Mouse (Mus musculus): ENCODE data around the gene Isx. TPM values are rescaled to one million over a fixed set of nuclear protein-coding genes. Genes with fewer than 3 reads are reported as not detected.

Isx gene
- polyA plus RNA-seq, 1 experiment, result not detected

GRCm38 (mm10) chr8:74901765-74902164 is 28.8 kb downstream of the Isx start:
- no peak for DNase-seq (ENCODE audit: low read depth)
- TF ChIP-seq CTCF (IDR thresholded peaks at IDR 0.05; ENCODE audit: borderline replicate concordance, extremely low read depth, insufficient read depth, insufficient read length), result no peak
- no peak for TF ChIP-seq POLR2A (IDR thresholded peaks at IDR 0.05; ENCODE audit: borderline replicate concordance, extremely low read depth, insufficient read depth, insufficient read length, poor library complexity, severe bottlenecking)

DNA sequence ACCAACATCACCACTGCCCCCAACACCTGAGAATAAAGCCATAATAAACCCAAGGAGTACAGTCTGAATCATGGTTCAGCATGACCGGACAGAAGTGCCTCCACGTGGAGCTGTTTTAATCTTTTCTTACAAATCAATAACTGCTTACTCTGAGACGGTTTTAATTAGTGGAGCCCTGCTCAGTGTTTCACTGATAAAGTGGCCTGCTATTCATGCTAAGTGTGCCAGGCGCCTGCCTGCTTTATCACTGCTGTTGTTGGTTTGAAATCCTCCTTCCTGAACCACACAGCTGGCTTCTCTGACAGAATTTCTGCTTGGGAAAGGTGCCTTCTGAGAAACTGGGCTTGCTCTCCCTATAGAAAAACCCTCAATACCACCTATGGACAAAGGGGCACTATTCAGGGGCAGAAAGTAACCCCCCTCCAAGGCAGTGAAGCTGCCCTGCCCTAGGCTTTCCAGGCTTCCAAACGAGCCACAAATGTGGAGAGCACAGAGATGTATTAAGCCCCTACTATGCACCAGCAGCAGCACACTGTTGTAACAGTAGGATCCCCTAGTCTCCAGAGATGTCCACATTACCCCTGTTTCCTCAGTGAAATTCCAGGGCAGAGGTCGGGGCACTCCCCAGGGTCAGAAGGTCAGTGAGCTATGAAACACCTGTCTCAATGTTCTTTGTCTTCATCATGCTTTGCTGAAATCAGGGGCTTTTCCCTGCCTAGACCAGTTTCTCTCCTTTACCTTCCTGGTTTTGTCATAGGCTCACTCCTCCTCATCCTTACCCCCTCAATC is 30.3 kb downstream of the Isx start:
- TF ChIP-seq CTCF (IDR thresholded peaks at IDR 0.05; ENCODE audit: borderline replicate concordance, extremely low read depth, insufficient read depth, insufficient read length) (no peak), POLR2A (IDR thresholded peaks at IDR 0.05; ENCODE audit: borderline replicate concordance, extremely low read depth, insufficient read depth, insufficient read length, poor library complexity, severe bottlenecking) (no peak)
- DNase-seq (ENCODE audit: low read depth), result peak; percentile 27

DNA sequence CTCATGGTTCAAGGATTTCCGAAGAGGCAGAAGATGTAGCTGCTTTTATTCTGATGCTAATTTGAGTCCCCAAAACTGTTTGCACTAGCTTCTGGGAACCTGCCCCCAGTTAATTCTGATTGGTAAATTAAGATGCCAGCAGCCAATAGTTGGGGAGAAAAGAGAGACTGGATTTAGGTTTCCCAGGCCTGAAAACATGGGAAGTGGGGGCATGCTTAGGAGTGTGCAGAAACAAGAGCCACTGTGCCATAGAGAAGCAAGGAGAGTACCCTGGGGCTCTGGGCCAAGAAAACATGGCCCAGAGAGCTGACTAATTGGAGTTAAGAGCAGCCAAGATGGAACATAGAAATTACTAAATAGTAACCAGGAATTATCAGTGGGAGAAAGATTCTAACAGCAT is 33.4 kb downstream of the Isx start:
- TF ChIP-seq POLR2A (IDR thresholded peaks at IDR 0.05; ENCODE audit: borderline replicate concordance, extremely low read depth, insufficient read depth, insufficient read length, poor library complexity, severe bottlenecking) (no peak), CTCF (IDR thresholded peaks at IDR 0.05; ENCODE audit: borderline replicate concordance, extremely low read depth, insufficient read depth, insufficient read length) (no peak)
- peak; percentile 83 for DNase-seq (ENCODE audit: low read depth)

- DNase-seq (ENCODE audit: low read depth), result no peak
- TF ChIP-seq POLR2A (IDR thresholded peaks at IDR 0.05; ENCODE audit: borderline replicate concordance, extremely low read depth, insufficient read depth, insufficient read length, poor library complexity, severe bottlenecking) (no peak), CTCF (IDR thresholded peaks at IDR 0.05; ENCODE audit: borderline replicate concordance, extremely low read depth, insufficient read depth, insufficient read length) (no peak)
Measured at GRCm38 (mm10) chr8:74910708-74911107, 37.7 kb downstream of the Isx start.

DNA sequence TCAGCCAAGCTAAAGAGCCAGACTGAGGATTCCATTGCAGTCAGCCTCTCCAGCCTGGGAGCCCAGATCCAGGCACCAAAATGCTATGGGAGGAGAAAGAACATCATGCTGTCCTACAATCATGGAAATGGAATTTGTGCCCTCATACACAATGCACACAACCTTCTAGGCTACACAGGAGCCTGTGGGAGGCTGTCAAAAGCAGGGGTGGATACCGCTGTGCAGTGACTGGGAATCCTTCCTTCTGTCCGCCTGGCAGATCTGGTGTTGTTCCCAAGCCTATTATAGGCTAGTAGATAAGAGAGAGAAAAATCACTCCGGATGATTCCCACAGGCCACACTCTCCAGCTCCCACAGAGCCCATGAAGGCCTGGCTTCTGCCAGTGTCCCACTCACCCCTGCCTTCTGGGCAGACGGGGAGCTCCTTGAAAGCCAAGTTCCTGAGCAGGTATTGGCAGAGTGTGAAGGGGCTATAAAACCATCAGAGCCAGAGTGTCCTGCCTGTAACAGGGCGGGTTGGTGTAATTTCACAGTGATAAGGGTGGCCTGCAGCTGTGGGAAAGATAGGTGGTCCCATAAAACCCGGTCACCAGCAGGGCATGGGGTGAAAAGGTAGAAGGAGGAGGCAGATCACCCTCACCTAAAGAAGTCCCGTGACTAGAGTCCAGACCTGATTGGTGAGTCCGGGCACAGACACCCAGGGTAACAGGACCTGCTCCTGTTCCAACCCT is 47.9 kb downstream of the Isx start:
- DNase-seq (ENCODE audit: low read depth), result no peak
- TF ChIP-seq CTCF (IDR thresholded peaks at IDR 0.05; ENCODE audit: borderline replicate concordance, extremely low read depth, insufficient read depth, insufficient read length), result no peak
- TF ChIP-seq POLR2A (IDR thresholded peaks at IDR 0.05; ENCODE audit: borderline replicate concordance, extremely low read depth, insufficient read depth, insufficient read length, poor library complexity, severe bottlenecking), result no peak

DNA sequence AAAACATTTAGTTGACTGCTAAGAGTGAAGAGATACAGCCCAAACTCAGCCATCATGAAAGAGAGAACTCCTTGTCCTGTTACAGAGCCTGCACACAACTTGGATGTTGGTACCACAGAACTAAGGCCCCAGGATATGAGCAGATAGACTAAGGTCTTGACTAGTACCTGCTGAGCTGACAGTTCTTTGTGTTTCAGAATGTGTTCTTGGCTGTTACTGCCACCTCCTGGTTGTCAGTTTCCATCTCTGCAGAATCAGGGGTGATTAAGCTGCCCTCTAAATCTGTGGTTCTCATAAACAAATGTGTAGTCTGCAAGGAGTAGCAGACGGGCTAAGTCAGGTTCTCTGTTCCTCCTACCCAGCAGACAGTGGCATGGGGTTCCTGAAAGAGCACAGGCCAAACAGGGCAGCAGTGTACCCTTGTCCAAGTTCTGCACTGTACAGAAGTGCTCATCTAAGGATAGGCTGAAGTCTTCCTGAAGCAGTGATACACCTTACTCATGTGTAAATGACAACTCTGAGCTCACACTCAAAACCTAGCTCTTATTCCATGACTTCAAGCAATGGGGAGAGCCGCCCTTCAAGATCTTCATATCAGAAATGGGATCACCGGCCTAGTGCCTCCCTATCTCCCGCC is 49.0 kb downstream of the Isx start:
- peak; percentile 61 for DNase-seq (ENCODE audit: low read depth)
- TF ChIP-seq POLR2A (IDR thresholded peaks at IDR 0.05; ENCODE audit: borderline replicate concordance, extremely low read depth, insufficient read depth, insufficient read length, poor library complexity, severe bottlenecking) (no peak), CTCF (IDR thresholded peaks at IDR 0.05; ENCODE audit: borderline replicate concordance, extremely low read depth, insufficient read depth, insufficient read length) (peak; percentile 30; the same call in 1 of the 2 replicates)

DNA sequence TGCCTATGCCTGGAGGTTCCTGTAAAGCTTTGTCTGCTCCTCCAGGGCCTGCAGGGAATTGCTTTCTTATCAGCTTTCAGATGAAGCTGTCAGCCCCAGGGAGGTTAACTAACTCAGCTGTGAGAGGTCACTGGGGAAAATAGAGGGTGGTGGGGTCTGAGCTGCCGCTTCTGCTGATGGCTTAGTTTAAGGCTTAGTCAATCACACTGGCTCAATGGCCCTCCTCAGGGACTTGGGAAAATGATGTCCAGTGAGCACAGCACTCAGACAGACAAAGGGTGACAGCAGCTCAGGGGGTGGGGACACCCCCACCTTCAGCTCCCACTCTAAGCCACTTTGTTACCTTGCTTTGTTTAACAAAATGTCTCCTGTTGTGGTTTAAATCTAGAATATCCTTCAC is 55.0 kb downstream of the Isx start:
- no peak for TF ChIP-seq POLR2A (IDR thresholded peaks at IDR 0.05; ENCODE audit: borderline replicate concordance, extremely low read depth, insufficient read depth, insufficient read length, poor library complexity, severe bottlenecking)
- TF ChIP-seq CTCF (IDR thresholded peaks at IDR 0.05; ENCODE audit: borderline replicate concordance, extremely low read depth, insufficient read depth, insufficient read length), result no peak
- DNase-seq (ENCODE audit: low read depth), result peak; percentile 24

- no peak for TF ChIP-seq POLR2A (IDR thresholded peaks at IDR 0.05; ENCODE audit: borderline replicate concordance, extremely low read depth, insufficient read depth, insufficient read length, poor library complexity, severe bottlenecking)
- peak; percentile 71 for TF ChIP-seq CTCF (IDR thresholded peaks at IDR 0.05; ENCODE audit: borderline replicate concordance, extremely low read depth, insufficient read depth, insufficient read length)
- DNase-seq (ENCODE audit: low read depth), result peak; percentile 74
Measured at GRCm38 (mm10) chr8:74930731-74931130, 57.8 kb downstream of the Isx start.

- TF ChIP-seq POLR2A (IDR thresholded peaks at IDR 0.05; ENCODE audit: borderline replicate concordance, extremely low read depth, insufficient read depth, insufficient read length, poor library complexity, severe bottlenecking) (no peak), CTCF (IDR thresholded peaks at IDR 0.05; ENCODE audit: borderline replicate concordance, extremely low read depth, insufficient read depth, insufficient read length) (peak; percentile 79; the same call in 1 of the 2 replicates)
- peak; percentile 79 for DNase-seq (ENCODE audit: low read depth)
Measured at GRCm38 (mm10) chr8:74935308-74935707, 62.3 kb downstream of the Isx start.

DNA sequence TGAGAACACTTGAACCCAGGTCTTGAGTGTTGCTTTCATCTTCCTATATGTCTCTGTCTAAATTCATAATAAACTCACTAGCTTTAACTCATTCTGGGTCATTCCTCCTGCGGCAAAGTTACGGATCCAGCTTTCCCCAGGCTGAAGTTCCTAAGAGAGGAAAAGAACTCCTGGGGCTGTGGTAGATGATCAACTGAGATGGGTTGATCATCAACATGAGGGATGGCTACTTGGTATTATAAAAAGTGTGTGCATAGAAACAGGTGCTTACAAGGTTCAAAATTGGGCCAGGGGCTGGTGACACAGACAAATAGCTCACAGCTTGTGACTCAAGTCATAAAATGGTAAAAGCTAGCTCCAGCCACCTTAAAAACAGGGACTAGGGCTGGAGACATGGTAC is 63.7 kb downstream of the Isx start:
- TF ChIP-seq POLR2A (IDR thresholded peaks at IDR 0.05; ENCODE audit: borderline replicate concordance, extremely low read depth, insufficient read depth, insufficient read length, poor library complexity, severe bottlenecking), result no peak
- DNase-seq (ENCODE audit: low read depth), result no peak

- TF ChIP-seq CTCF (IDR thresholded peaks at IDR 0.05; ENCODE audit: borderline replicate concordance, extremely low read depth, insufficient read depth, insufficient read length) (no peak), POLR2A (IDR thresholded peaks at IDR 0.05; ENCODE audit: borderline replicate concordance, extremely low read depth, insufficient read depth, insufficient read length, poor library complexity, severe bottlenecking) (no peak)
- no peak for DNase-seq (ENCODE audit: low read depth)
Measured at GRCm38 (mm10) chr8:74942056-74942455, 69.1 kb downstream of the Isx start.

Other genes with a start within 250 kb of the Isx start
- gene Hmgxb4, start 120.2 kb downstream of the Isx start, polyA plus RNA-seq (2012; rRNA removed), result 66.2 and 76.5 TPM in 2 replicates
- gene Tom1, start 160.5 kb downstream of the Isx start, polyA plus RNA-seq (2012; rRNA removed), result 14.5 and 25.4 TPM in 2 replicates
- gene Hmox1, start 220.4 kb downstream of the Isx start, polyA plus RNA-seq (2012; rRNA removed), result 9.1 and 16.2 TPM in 2 replicates
- 53.3 and 80.6 TPM in 2 replicates for gene Mcm5, start 236.4 kb downstream of the Isx start, polyA plus RNA-seq (2012; rRNA removed)